Mouse (Mus musculus) adrenal gland, adult 18-20 months (tissue): Measurements from ENCODE around the gene Camta1. TPM values are rescaled to one million over a fixed set of nuclear protein-coding genes. Genes with fewer than 3 reads are reported as not detected.

Experiments used
- DNase-seq, 2 experiments: peaks; one replicate each; pipeline ENCODE4 v3.0.0; 2021 to 2022; ENCODE audit warnings: low spot score in 2 of 2
- total RNA-seq, 2 experiments: library from RNA; stranded (reverse); gene quantifications; 1 replicate in 1 of 2; 2 replicates in 1 of 2; pipeline ENCODE4 v1.2.3; 2021

Gene Camta1
- total RNA-seq, 2 experiments from 2014 or later = 37.2 to 38.2 TPM

DNA sequence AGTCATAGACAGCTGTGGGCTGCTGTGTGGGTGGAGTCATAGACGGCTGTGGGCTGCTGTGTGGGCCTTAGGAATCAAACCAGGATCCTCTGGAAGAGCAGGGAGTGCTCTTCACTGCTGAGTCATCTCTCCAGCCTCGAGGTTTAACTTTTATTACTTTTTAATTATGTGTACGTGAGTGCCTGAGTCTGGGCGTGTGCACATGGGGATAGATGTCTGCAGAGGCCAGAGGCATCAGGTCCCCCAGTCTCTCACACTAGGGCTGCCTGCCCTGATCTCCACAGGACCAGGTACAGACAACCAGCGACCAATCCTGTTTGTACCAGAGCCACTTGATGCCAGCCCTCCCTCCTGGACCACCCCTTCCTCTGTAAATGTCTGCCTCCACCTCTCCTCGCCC is 632.6 kb downstream of the Camta1 start:
- DNase-seq = no peak

DNA sequence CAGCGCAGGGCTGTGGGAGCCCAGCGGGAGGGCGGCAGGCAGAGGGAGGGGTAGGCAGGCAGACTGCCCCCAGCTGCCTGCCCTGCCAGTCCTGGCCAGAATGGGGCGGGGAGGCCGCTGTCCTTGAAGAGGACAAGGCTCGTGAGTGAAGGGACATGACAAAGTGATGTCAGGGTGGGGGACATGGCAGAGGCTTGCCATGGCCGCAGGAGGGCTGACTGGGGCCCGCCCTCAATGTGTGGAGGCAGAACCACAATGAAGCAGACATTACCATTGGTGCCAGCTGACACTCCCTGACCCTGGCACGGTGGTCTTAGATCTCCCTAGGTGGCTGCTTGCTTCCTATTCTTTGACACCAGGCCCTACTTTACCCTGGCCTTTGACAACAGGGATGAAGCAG is 635.2 kb downstream of the Camta1 start:
- no peak for DNase-seq

DNA sequence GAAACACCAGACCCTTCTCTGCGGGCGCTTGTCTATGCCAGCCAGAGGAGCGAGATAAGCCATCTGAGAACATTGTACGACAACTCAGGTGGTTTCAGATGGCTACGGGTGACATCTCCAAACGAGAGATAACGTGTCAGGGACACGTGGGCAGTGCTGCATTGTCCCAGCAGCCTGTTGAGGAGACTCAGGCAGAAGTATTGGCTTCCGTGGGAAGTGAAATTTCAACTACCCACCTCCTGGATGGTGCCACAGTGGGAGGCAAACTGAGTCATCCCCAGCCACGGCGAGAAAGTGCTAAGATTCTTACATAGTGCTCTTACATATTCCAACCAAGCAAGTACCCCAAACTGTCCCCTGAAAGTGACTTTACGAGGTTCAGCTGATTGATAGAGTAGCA is 637.7 kb downstream of the Camta1 start:
- DNase-seq = no peak

DNA sequence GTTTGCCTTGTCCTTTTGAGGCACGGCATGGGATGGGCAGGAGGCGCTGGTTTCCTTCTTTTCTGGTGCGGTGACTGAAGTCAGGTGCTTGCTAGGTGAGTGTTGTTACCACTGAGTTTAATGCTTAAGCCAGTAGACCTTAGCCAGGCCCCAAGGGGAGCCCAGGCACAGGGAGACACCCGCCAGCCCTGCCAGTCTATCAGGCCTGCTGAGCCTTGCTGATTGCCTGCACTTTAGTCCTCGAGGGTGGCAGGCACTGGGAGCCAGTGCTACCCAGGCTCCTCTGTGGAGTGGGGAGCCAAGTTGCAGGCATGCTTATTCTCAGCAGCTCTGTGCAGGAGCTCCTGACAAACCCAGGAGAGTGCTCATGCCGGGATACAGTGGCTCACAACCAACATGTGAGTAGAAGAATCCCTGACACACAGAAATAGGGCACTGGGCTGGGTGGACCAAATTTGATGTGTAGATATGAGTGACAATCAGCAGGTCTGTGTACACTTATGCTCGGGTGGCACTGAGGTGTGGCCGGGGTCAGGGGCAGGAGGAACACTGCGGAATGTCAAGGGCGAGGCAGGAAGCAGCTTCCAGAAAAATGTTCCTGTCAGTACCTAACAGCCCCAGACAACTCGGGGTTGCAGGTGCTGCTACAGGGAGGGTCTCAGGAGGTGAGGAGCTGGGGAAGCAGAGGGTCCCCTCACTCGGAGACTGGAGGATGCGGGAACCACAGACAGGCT is 638.2 kb downstream of the Camta1 start:
- no peak for DNase-seq

DNA sequence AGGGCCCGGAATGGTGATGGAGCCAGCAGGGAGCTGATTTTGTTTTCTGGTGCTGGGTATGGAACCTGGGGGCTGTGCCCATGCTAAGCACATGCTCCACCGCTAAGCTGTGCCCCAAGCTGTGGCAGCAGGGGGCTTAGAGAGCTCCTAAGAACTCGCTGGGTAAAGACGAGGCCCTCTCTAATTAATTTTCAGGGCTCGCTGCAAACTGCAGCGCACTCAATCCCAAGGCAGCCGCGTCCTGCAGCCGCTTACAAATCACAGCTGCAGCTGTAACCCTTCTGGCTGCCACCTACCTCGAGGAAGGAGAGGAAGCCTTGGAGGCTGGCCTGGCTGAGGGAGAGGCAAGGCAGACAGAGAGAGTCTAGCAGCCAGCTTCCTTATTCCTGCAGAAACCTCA is 639.0 kb downstream of the Camta1 start:
- DNase-seq = no peak

DNA sequence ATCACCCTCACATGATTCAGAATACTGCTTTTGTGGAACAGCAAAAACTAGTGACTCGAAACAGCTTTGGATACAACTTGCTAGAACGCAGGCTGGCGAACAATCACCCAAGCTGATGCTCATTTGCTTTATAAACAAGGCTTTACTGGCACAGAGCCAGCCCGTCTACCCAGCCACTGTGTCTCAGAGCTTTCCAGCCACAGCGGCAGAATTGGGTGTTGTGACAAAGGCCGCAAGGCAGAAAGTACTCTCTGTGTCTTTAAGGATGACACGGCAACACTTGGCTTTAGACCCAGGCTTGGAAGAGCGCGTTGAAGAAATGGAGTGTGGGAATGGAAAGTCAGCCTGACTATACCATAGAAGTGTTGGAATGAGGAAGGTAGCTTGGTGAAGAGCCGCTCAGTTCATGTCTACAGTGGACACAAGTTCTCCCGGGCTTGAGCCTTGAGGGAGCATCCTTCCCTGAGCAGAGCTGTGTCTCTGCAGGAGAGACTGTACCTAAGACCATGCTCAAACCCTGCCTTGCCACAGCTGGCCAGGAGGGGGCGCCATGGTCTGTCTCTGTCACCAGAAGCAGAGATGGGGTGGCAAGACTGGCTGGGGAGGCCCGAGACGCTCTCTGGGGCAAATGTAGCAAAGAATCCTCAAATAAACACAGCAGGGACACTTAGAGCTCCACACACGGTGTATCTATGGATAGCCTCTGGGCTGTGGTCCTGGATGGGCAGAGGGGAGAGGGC is 645.0 kb downstream of the Camta1 start:
- DNase-seq = no peak

DNA sequence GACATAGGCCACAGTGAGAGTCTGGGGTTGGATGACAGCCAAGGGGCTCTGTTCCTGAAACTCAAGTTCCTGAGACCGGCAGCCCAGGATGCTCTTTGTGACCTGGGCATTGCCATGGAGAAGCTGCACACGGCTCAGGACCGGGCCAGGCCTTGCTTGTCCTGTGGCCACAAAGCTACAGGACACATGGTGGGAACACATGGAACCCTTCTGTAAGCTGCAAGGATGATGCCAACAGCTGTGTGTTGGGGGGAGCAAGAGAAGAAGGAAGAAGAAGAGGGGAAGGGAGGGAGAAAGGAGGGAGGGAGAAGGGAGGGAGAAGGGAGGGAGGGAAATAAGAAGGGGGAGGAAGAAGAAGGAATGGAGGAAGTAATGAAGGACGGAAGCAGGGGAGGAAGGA is 645.8 kb downstream of the Camta1 start:
- DNase-seq = no peak

DNA sequence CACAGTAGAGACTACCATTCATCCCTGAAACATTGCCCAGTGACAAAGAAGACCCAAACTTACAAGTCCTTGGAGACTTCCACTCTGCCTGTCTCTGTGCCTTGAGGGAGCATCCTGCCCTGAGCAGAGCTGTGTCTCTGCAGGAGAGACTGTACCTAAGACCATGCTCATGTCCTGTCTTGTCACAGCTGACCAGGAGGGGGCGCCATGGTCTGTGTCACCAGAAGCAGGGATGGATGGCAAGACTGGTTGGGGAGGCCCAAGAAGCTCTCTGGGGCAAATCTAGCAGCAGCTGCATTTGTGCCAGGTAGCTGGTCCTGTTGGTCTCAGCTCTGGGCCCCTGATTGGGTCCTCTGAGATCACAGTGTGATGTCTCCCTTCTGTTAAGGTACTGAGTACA is 646.5 kb downstream of the Camta1 start:
- no peak for DNase-seq

DNA sequence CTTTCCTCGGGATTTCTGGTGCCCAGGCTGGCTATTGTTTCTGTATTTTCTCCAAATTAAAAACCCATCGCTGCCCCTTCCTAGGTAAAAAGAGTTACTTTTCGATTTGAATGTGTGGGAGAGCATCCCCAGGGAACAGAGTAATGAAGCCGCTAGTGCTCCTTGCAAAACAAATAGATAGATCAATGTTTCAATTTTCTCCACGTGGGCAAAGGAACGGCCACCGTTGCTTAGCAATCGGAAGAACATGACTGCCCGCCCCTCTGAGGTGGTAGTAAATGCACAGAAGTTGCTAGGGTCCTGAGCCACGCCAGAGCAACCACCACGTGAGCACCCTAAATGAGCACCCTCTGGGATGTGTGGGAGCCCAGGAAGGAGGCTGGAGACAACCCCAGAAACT is 648.2 kb downstream of the Camta1 start:
- no peak for DNase-seq

DNA sequence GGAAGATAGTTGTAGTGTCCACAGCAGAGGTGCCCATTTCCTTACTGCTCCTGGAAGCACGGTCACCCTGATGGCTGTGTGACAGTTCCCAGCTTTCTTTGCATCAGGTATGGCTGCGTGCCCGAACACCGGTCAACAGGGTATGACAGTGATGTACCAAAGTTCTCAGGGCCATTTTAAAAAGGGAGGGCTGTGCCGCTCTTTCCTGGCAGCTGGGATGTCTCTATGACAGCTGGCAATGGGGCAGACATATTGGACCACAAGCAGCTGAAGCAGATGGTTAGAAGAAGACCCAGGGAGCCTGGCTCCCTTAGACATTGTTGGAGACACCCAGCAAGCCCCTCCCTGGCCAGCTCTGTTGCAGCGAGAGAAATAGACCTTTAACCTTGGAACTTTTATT is 649.7 kb downstream of the Camta1 start:
- no peak for DNase-seq

DNA sequence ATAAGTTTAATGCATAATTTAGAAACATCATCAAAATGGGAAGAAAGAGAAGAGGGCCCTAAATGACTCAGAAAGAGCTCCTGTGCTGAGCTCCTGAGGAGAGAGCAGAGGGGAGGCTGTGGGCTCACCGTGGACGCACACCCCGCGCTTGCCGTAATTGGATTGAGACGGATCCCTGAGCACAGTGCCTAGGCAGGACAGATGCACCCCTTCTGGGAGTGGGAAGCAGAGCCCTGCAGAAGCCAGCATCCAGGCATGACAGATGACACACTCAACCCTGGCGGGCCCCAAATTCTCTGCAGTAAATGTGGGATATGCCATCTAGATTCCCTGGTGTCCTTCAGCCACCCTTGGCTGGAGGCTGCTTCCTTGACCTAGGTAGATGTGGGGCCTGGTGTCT is 654.1 kb downstream of the Camta1 start:
- no peak for DNase-seq

DNA sequence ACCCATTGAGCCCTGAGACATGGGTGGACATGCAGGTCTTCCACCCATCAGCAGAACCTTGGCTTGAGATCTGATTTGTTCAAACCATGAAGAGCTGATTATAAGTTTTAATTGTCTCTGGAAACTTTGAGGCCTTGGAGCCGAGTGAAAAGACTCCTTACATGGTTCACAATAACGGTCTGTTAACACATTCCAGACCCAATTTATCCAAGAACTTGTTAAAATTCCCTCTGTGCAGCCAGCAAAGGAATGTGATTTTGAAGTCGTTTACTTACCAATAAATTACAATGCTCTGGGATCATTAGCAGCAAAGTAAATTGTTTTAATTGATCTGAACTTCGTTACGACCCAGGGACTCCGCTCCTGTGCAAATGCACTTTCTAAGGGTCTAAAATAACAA is 658.8 kb downstream of the Camta1 start:
- no peak for DNase-seq

DNA sequence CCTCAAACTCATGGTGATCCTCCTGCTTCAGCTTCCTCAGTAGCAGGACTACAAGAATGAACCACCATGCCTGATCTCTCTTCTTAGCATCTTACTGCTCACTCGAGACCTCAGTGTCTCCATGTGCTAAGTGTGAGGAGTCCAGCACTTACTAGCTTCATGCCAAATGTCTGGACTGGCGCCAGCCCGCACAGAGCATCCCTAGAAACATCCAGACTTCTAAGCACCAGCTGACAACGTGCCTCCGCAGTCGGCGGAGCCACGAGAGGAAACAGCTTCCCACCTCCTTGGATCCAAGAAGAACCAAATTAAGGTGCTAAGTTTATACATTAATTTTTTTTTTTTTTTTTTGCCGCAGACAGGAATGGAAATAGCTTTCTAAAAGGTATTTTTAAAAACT is 661.4 kb downstream of the Camta1 start:
- no peak for DNase-seq

DNA sequence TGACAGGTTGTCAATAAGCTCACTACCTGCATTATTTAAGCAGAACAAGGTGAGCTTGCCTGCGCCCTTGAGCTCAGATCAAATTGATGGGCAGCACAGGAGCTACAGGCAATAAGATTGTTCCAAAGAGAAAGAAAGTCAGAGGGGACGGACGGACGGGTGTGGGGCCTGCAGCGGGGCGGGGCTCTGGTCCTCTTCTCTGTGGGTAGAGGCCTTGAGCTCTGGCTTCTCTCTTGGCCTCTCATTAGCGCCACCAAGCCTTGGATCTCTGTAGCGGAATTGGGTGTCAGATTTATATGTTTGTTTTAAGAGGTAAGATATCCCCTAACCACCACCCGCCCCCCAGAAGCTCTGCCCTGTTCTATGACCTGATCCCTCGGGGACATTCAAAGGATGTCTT is 666.5 kb downstream of the Camta1 start:
- no peak for DNase-seq

DNA sequence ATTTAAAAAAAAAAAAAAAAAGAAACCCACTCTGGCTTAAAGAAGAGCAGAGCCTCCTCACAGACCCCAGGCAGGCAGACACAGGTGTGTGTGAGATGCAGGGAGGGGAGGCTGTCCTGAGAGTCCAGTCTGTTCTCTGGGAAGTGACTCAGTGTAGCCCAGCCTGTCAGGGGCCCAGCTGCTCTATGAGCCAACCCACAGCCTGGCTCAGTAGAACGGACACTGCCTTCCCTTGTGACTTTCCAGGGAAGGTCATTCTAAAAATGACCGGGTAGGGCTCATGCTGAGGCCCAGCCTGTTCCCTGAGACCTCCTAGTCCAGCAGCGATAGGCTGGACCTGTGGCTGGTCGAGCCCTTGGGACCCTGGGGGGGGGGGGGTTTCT is 667.0 kb downstream of the Camta1 start:
- no peak for DNase-seq

DNA sequence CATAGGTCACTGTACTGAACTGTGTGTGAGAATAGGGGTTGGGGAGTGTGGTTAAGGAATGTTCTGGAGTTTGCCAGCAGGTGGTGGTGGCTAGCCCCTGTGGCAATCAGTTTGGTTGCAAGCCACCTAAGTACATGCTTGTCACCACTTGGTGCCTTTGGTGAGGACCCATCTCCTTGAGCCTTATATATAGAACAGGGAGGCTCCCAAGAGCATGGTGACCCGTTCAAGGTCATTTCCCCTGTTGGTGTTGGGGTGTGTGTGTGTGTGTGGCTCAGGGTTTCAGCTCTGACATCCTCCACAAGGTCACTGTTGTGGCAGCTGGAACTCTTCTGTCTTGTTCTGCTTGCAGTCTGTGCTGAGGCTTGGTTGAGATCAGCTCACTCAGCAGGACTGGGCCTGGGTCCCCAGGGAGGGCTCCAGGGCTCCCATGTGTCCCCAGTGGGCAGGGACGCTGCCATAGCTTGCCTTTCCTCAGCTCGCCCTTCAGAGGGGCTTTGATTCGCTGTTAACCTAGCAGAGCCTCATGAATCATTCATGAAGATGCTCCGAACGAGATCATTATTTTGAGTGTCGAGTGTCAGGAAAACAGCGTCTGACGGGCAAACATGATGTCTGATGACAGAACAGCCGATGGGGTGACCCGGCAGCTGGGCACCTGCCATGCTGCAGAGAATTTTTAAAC is 667.5 kb downstream of the Camta1 start:
- DNase-seq = no peak

DNA sequence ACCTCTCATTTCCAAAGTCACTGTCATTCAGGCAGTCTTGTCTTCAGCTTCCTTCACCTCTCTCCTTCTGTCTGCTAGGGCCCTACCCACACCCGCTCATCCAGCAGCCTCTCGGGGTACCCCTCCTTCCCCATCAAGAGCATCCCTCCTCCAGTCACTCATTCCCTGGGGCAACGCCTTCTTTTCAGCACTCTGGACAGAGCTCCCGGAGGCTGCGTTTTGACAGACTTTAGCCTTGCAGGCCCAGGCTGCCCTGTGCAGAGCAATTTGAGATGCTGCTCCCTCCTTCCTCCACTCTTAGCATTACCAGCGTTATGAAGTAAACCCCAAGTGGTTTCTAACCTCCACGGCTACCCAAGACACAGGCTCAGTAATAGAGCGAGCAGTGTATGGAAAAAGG is 675.2 kb downstream of the Camta1 start:
- peak; percentile 53 to 58 for DNase-seq

DNA sequence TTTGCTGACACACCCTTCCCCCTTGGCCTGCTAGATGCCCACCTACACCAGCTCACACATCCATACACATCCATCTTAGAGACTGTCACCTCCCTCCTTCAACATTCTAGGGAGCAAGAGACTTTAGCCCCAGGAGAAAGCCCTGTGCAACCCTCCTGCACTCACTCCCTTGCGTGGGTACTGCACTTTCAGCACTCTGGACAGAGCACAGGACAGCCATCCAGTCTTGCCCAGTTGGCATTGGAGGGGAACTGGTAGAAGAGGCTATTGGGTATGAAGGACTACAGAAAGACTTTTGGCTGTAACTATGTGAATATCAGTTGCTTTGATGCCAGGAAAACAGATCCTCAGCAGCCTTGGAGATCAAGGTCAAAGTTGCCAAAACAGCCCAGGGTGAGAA is 675.9 kb downstream of the Camta1 start:
- no peak for DNase-seq

DNA sequence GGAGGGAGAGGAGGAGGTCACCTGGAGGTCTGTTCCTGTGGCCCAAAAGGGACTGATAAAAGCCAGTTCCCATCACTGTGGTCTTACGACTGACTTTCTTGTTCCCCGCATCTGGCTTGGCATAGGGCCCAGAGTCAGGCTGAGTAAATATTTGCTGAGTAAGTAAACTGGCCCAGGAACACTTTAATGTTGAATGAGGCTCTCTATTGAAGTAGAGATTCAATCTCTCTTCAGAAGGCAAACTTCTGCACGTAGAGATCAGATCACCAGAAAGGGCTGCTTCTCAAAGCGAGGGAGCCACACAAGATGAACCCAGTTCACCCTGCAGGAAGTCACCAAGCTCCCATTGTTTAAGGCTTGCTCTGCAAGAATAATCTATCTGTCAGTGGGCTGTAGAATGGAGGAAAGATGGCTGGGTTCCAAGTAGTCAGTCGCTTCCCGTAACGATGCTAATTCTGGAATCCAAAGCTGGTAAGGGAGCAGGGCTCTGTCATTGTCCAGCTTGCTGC is 681.2 kb downstream of the Camta1 start:
- no peak for DNase-seq

DNA sequence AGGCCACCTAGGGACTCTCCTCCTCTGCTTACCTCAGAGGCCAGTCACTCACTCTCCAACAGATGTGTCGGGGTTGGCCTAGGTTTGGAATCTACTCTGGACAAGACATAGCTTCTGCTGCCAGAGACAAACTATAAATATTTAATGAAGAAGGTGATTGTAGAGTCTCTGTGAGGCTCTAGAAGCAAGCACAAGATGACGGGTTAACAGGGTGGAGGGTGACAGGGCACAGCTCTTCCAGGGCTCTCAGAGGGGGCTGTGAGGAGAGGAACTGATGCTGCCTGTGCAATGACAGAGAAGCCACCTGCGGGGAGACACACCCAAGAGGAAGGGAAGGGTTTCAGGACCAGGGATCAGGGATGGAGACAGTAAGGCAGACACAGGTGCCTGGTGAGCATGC is 682.0 kb downstream of the Camta1 start:
- DNase-seq = no peak

DNA sequence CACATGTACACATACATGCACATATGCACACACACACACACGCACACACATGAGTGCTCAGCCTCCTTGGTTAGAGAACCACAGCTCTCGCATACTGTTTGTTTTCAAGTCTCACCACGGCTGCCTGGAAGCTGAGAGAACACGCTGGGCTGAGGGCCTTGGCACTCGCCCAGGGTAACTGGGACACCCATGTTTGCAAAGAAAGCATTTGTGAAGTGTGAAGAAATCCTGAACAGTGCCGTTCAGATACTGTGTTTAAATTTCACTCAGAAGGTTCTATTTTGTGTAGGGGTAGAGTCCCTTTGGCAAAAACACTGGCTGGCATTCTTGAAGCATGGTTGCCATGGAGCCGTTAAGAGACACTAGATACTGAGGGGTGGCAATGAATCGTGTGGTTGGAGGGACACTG is 682.7 kb downstream of the Camta1 start:
- DNase-seq = no peak

DNA sequence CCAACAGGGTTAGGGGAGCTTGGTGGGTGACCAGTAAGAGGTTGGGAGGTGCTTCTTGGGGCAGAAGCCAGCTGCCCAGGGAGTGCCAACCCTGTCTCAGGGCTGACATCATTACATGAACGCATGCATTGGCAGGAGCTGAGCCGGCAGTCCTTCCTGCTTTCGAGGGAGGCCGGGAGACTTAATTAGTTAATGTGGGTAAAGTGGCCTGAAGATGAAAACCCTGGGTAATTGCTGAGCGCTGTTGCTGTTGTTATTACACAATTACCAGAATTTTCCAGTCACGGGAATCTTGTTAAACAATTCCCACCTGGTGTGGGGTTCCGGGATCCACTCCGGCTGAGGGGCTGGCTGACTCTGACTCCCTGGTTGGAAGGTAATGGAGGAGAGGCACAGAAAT is 689.1 kb downstream of the Camta1 start:
- no peak for DNase-seq
